Mouse (Mus musculus) liver, embryonic 12.5 days (tissue): ENCODE measurements around the gene Cpsf7. TPM values are rescaled to one million over a fixed set of nuclear protein-coding genes. Genes with fewer than 3 reads are reported as not detected.
A peak's percentile ranks its signal among the peaks of the same experiment; 100 is the strongest.

Source experiments
- ATAC-seq: fragments of 200-750 bp; cut with Nextera tagmentation; 2 replicates; pipeline ENCODE4 v1.8.0; 2017; ENCODE audit warnings: moderate number of reproducible peaks, mild to moderate bottlenecking, moderate library complexity
- H3K27ac ChIP-seq: fragments of 300-500 bp; sonication (generic); 2 replicates; pipeline ENCODE4 v1.5.1; 2016; ENCODE audit warnings: mild to moderate bottlenecking
- H3K27me3 ChIP-seq: fragments of 300-500 bp; sonication (generic); replicated peaks from 2 replicates; pipeline ENCODE4 v1.6.1; 2016; ENCODE audit warnings: mild to moderate bottlenecking, moderate library complexity
- H3K36me3 ChIP-seq: fragments of 300-500 bp; sonication (generic); 2 replicates; pipeline ENCODE4 v1.6.1; 2016; ENCODE audit warnings: mild to moderate bottlenecking, moderate library complexity
- H3K4me1 ChIP-seq: fragments of 300-500 bp; sonication (generic); 2 replicates; pipeline ENCODE4 v1.6.1; 2016
- H3K4me2 ChIP-seq: fragments of 300-500 bp; sonication (generic); 2 replicates; pipeline ENCODE4 v1.6.1; 2016; ENCODE audit warnings: mild to moderate bottlenecking, moderate library complexity
- H3K4me3 ChIP-seq: fragments of 300-500 bp; sonication (generic); 2 replicates; pipeline ENCODE4 v1.5.1; 2016; ENCODE audit warnings: mild to moderate bottlenecking, moderate library complexity
- H3K9ac ChIP-seq: fragments of 300-500 bp; sonication (generic); 2 replicates; pipeline ENCODE4 v1.6.1; 2016; ENCODE audit warnings: mild to moderate bottlenecking, moderate library complexity
- H3K9me3 ChIP-seq: fragments of 300-500 bp; sonication (generic); replicated peaks from 2 replicates; pipeline ENCODE4 v1.6.1; 2016; ENCODE audit warnings: mild to moderate bottlenecking, moderate library complexity
- WGBS: fragments of 180-500 bp; shearing (Covaris S2); methylation state at CpG from one replicate; pipeline ENCODE4 v1.1.7; 2016; ENCODE audit not compliant: insufficient replicate concordance; 5-methylcytosine and 5-hydroxymethylcytosine counted together
- polyA plus RNA-seq: library from polyadenylated mRNA; unstranded; fragments of >200 nt; fragmentation: Nextera tagmentation; extraction: Ambion mirVana; gene quantifications from 2 replicates; pipeline ENCODE4 v1.2.1, GENCODE M21; 2016

Gene Cpsf7
- polyA plus RNA-seq, 1 experiment from 2014 or later: 19.6 TPM

- H3K4me1 ChIP-seq: peaks cover 18% of the 10 kb centered on the region; the same call in 1 of the 2 replicates
- ATAC-seq: no peak
- no peak overlapping the region for H3K4me2 ChIP-seq
- peaks cover 48% of the 10 kb centered on the region for H3K36me3 ChIP-seq
- peak overlapping the region; percentile 20; the same call in 1 of the 2 replicates for H3K27ac ChIP-seq
- no peaks in the 10 kb centered on the region for H3K27me3 ChIP-seq
- no peak overlapping the region for H3K4me3 ChIP-seq
- H3K9me3 ChIP-seq: no peaks in the 10 kb centered on the region
- no peak overlapping the region for H3K9ac ChIP-seq
- WGBS: 50% methylated on average over 5 of the region's 5 CpGs
These were observed 64.2 kb downstream of the Cpsf7 start for GRCm38 (mm10) chr19:10589127-10589857.

GRCm38 (mm10) chr19:10590301-10590700 is 65.2 kb downstream of the Cpsf7 start:
- WGBS: 62% methylated on average over 3 of the region's 3 CpGs
- no peak overlapping the region for H3K9ac ChIP-seq
- no peak overlapping the region for H3K4me3 ChIP-seq
- H3K27ac ChIP-seq: no peak overlapping the region
- no peaks in the 10 kb centered on the region for H3K27me3 ChIP-seq
- H3K4me2 ChIP-seq: no peak overlapping the region
- peaks cover 16% of the 10 kb centered on the region; the same call in 1 of the 2 replicates for H3K4me1 ChIP-seq
- ATAC-seq: no peak
- no peaks in the 10 kb centered on the region for H3K9me3 ChIP-seq
- peaks cover 52% of the 10 kb centered on the region for H3K36me3 ChIP-seq

- no peak overlapping the region for H3K4me2 ChIP-seq
- H3K9me3 ChIP-seq: no peaks in the 10 kb centered on the region
- WGBS: 77% methylated on average over 6 of the region's 6 CpGs
- peaks cover 67% of the 10 kb centered on the region for H3K36me3 ChIP-seq
- no peaks in the 10 kb centered on the region for H3K27me3 ChIP-seq
- H3K4me3 ChIP-seq: no peak overlapping the region
- peak; percentile 52; the same call in 1 of the 2 replicates for ATAC-seq
- no peak overlapping the region for H3K27ac ChIP-seq
- no peak overlapping the region for H3K9ac ChIP-seq
- peaks cover 15% of the 10 kb centered on the region; the same call in 1 of the 2 replicates for H3K4me1 ChIP-seq
These were observed 66.8 kb downstream of the Cpsf7 start for GRCm38 (mm10) chr19:10591659-10592377.

Other genes with a start within 250 kb of the Cpsf7 start
- 0.55 and 0.56 TPM in 2 replicates for gene Dagla, start 220.4 kb upstream of the Cpsf7 start, polyA plus RNA-seq
- 0.56 and 0.91 TPM in 2 replicates for gene Syt7, start 136.2 kb upstream of the Cpsf7 start, polyA plus RNA-seq
- 0.06 and 0.12 TPM in 2 replicates for gene Lrrc10b, start 67.8 kb upstream of the Cpsf7 start, polyA plus RNA-seq
- not detected in 2 replicates for gene Ppp1r32, start 42.3 kb upstream of the Cpsf7 start, polyA plus RNA-seq
- gene Sdhaf2, start 876 bp downstream of the Cpsf7 start, polyA plus RNA-seq: 38.0 and 40.8 TPM in 2 replicates
- gene Tmem216, start 31.0 kb downstream of the Cpsf7 start, polyA plus RNA-seq: 14.9 and 18.2 TPM in 2 replicates
- gene Cyb561a3, start 51.9 kb downstream of the Cpsf7 start, polyA plus RNA-seq: 12.8 TPM in 2 replicates
- gene Tmem138, start 52.1 kb downstream of the Cpsf7 start, polyA plus RNA-seq: 18.5 and 19.4 TPM in 2 replicates
- 252 and 256 TPM in 2 replicates for gene Ddb1, start 80.1 kb downstream of the Cpsf7 start, polyA plus RNA-seq
- 10.1 and 10.2 TPM in 2 replicates for gene Tkfc, start 80.4 kb downstream of the Cpsf7 start, polyA plus RNA-seq
- gene Vwce, start 108.9 kb downstream of the Cpsf7 start, polyA plus RNA-seq: 6.2 and 7.6 TPM in 2 replicates
- 0.08 TPM in 1 of 2 replicates, not detected in the other for gene Pga5, start 152.8 kb downstream of the Cpsf7 start, polyA plus RNA-seq
- gene Vps37c, start 163.5 kb downstream of the Cpsf7 start, polyA plus RNA-seq: 14.5 and 14.8 TPM in 2 replicates
- gene Cd5, start 213.7 kb downstream of the Cpsf7 start, polyA plus RNA-seq: 0.24 TPM in 1 of 2 replicates, not detected in the other